Mouse (Mus musculus) G1E (cell line): ENCODE measurements at regions not wholly inside any gene's neighbourhood (a gene's known extent, or its start where the extent isn't known, plus 50 kb on each side); places are given as distances from the start of the nearest gene placed in this dataset.

Experiments
- ATAC-seq: 2 replicates; pipeline ENCODE4 v1.8.0; 2016; ENCODE audit warnings: mild to moderate bottlenecking; ENCODE audit not compliant: insufficient number of reproducible peaks, poor library complexity, low FRiP score, severe bottlenecking; ENCODE audit errors: extremely low read depth
- DNase-seq: peaks from one replicate; pipeline ENCODE4 v3.0.0; 2012; ENCODE audit warnings: low spot score
- H3K27me3 ChIP-seq: 2 replicates; pipeline ENCODE4 v1.6.1; 2012; ENCODE audit warnings: mild to moderate bottlenecking, low read length, inconsistent platforms; ENCODE audit not compliant: insufficient read depth
- H3K36me3 ChIP-seq: replicated peaks from 2 replicates; pipeline ENCODE3; 2012; ENCODE audit warnings: mild to moderate bottlenecking, inconsistent platforms
- H3K4me1 ChIP-seq: 2 replicates; pipeline ENCODE4 v1.6.1; 2012; ENCODE audit warnings: low read depth, low read length, inconsistent platforms, mixed read lengths; ENCODE audit not compliant: insufficient read depth
- H3K4me3 ChIP-seq: 2 replicates; pipeline ENCODE4 v1.5.1; 2012; ENCODE audit warnings: low read depth, mild to moderate bottlenecking, inconsistent platforms, low read length, moderate library complexity, mixed read lengths
- H3K9me3 ChIP-seq: replicated peaks from 2 replicates; pipeline ENCODE4 v1.6.1; 2012; ENCODE audit warnings: inconsistent platforms
- CTCF ChIP-seq: IDR thresholded peaks from 2 replicates; pipeline ENCODE4 v1.5.1; 2012; ENCODE audit warnings: low read depth, low read length, inconsistent platforms, mixed read lengths
- GATA1 ChIP-seq: IDR thresholded peaks from 2 replicates; pipeline ENCODE4 v1.6.1; 2012; ENCODE audit warnings: borderline replicate concordance, low read length, inconsistent platforms, mixed read lengths
- GATA2 ChIP-seq: IDR thresholded peaks from 2 replicates; pipeline ENCODE4 v1.6.1; 2012; ENCODE audit warnings: low read depth, low read length, inconsistent platforms, borderline replicate concordance
- POLR2AphosphoS5 ChIP-seq: IDR thresholded peaks from 2 replicates; pipeline ENCODE4 v1.6.1; 2012; ENCODE audit warnings: low read depth, low read length, inconsistent platforms; ENCODE audit not compliant: insufficient replicate concordance
- TAL1 ChIP-seq: conservative IDR thresholded peaks from 2 replicates; pipeline ENCODE4 v1.6.1; 2012; ENCODE audit warnings: low read depth, low read length, inconsistent platforms, mixed read lengths

- H3K4me1 ChIP-seq = no peaks in the 10 kb centered on the region
- no peak for TF ChIP-seq POLR2AphosphoS5
- no peak for TF ChIP-seq TAL1
- TF ChIP-seq GATA2 = no peak
- TF ChIP-seq CTCF = no peak
- no peak for TF ChIP-seq GATA1
- DNase-seq (no peak), ATAC-seq (no peak)
- no peak overlapping the region for H3K4me3 ChIP-seq
- peaks cover 62% of the 10 kb centered on the region for H3K9me3 ChIP-seq
- H3K27me3 ChIP-seq = no peaks in the 10 kb centered on the region
- H3K36me3 ChIP-seq = no peaks in the 10 kb centered on the region
These were observed 391.3 kb downstream of the Slc4a3 start for GRCm38 (mm10) chr1:75937331-75937730.

- H3K9me3 ChIP-seq = peaks cover 48% of the 10 kb centered on the region
- no peak for DNase-seq
- no peaks in the 10 kb centered on the region for H3K27me3 ChIP-seq
- no peaks in the 10 kb centered on the region for H3K4me1 ChIP-seq
- H3K4me3 ChIP-seq = no peak overlapping the region
- H3K36me3 ChIP-seq = no peaks in the 10 kb centered on the region
- no peak for ATAC-seq
- TF ChIP-seq GATA1 (no peak), POLR2AphosphoS5 (no peak), GATA2 (no peak), CTCF (no peak), TAL1 (no peak)
These were observed 400.3 kb downstream of the Slc4a3 start for GRCm38 (mm10) chr1:75946290-75946839.

- Histone ChIP-seq H3K9me3 (peaks cover 46% of the 10 kb centered on the region), H3K4me3 (no peak overlapping the region), H3K36me3 (no peaks in the 10 kb centered on the region), H3K4me1 (no peaks in the 10 kb centered on the region), H3K27me3 (no peaks in the 10 kb centered on the region)
- DNase-seq (no peak), ATAC-seq (no peak)
- no peak for TF ChIP-seq CTCF
- TF ChIP-seq GATA2 = no peak
- TF ChIP-seq GATA1 = no peak
These were observed 432.3 kb downstream of the Slc4a3 start for GRCm38 (mm10) chr1:75978203-75978986.

- Histone ChIP-seq H3K4me1 (no peaks in the 10 kb centered on the region), H3K36me3 (no peaks in the 10 kb centered on the region), H3K4me3 (no peak overlapping the region), H3K27me3 (no peaks in the 10 kb centered on the region), H3K9me3 (peaks cover 55% of the 10 kb centered on the region)
- DNase-seq (no peak), ATAC-seq (no peak)
- TF ChIP-seq CTCF (no peak), TAL1 (no peak), GATA2 (no peak), GATA1 (no peak), POLR2AphosphoS5 (no peak)
These were observed 437.0 kb downstream of the Slc4a3 start for GRCm38 (mm10) chr1:75983057-75983456.

GRCm38 (mm10) chr1:75983487-75983886 lies 437.4 kb downstream of the Slc4a3 start:
- Histone ChIP-seq H3K9me3 (peaks cover 59% of the 10 kb centered on the region), H3K4me1 (no peaks in the 10 kb centered on the region), H3K4me3 (no peak overlapping the region), H3K36me3 (no peaks in the 10 kb centered on the region), H3K27me3 (no peaks in the 10 kb centered on the region)
- DNase-seq (no peak), ATAC-seq (no peak)
- no peak for TF ChIP-seq GATA2
- no peak for TF ChIP-seq POLR2AphosphoS5
- no peak for TF ChIP-seq GATA1
- TF ChIP-seq CTCF = no peak
- TF ChIP-seq TAL1 = no peak

GRCm38 (mm10) chr1:75988496-75988895 lies 442.4 kb downstream of the Slc4a3 start:
- H3K4me1 ChIP-seq = no peaks in the 10 kb centered on the region
- peaks cover 43% of the 10 kb centered on the region for H3K9me3 ChIP-seq
- DNase-seq = no peak
- H3K27me3 ChIP-seq = no peaks in the 10 kb centered on the region
- H3K4me3 ChIP-seq = no peak overlapping the region
- no peak for TF ChIP-seq GATA2
- no peak for TF ChIP-seq CTCF
- no peak for TF ChIP-seq TAL1
- TF ChIP-seq POLR2AphosphoS5 = no peak
- TF ChIP-seq GATA1 = no peak
- no peak for ATAC-seq
- no peaks in the 10 kb centered on the region for H3K36me3 ChIP-seq
